Mouse (Mus musculus) heart, adult 2 months (tissue): ENCODE measurements around the gene Tcea2.

ENCODE experiments used
- CTCF ChIP-seq: fragments of 200-600 bp; IDR thresholded peaks from 2 replicates; pipeline ENCODE4 v1.8.1; 2022; ENCODE audit warnings: antibody characterized with exemption, mild to moderate bottlenecking, moderate library complexity
- EP300 ChIP-seq: fragments of 200-500 bp; IDR thresholded peaks from 2 replicates; pipeline ENCODE4 v1.6.1; 2011; ENCODE audit warnings: low read depth, low read length, control low read depth; ENCODE audit not compliant: insufficient read depth
- POLR2A ChIP-seq: fragments of 200-500 bp; IDR thresholded peaks from 2 replicates; pipeline ENCODE4 v1.6.1; 2011; ENCODE audit warnings: mild to moderate bottlenecking, low read depth, low read length, control low read depth; ENCODE audit not compliant: insufficient read depth

- TF ChIP-seq POLR2A, result no peak
- TF ChIP-seq EP300, result no peak
- no peak for TF ChIP-seq CTCF
These were observed 15.7 kb downstream of the Tcea2 start for GRCm38 (mm10) chr2:181695776-181696175.
